Mouse (Mus musculus) NIH3T3 (cell line): ENCODE data around the gene Gm10428.
A peak's percentile ranks its signal among the peaks of the same experiment; 100 is the strongest.
"Not testable (repeated sequence)": the region's sequence is repeated elsewhere in the genome, so short reads cannot be mapped to it uniquely, and the experiment has no call there.

Source experiments
- DNase-seq: peaks from one replicate; pipeline ENCODE4 v3.0.0-alpha.2; 2012; ENCODE audit warnings: low read depth

The Gm10428 gene

DNA sequence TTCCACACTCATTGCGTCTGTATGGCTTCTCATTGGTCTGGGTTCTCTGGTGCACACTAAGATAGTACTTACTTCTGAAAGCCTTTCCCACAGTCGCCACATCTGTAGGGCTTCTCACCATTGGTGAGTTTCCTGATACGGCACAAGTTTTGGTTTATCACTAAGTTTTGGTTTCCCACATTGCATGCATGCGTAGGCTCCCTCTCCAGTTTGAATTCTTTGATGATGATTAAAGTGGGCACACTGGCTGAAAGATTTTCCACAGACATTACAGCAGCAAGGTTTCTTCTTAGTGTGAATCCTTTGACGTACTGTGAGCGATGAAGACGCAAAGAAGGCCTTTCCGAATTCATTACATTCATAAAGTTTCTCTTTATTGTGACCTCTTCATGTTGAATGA is at the start of gene Gm10428:
Gene Gm10428 (plus strand): TSS at position 321 of the 400 bp plus-strand sequence.
- DNase-seq = no peak

DNA sequence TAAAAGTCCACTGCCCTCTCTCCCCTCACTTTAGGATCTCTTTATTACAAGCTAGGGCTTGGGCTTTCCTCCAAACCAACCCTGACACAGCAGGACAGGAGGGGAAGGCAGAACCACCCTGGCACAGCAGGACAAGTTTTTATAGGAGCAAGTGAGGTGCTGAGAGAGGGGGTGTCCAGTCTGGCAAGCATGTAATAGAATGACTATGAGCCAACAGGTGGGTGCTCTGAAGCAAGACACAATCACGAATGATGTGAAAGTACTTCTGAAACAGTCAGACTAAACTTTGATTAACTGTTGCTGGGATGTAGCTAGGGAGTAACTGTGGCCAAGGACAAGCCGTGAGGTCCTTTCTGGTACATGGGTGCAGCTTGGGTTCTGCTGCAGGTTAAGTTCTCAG is 46.8 kb upstream of the Gm10428 start:
- no peak for DNase-seq

DNA sequence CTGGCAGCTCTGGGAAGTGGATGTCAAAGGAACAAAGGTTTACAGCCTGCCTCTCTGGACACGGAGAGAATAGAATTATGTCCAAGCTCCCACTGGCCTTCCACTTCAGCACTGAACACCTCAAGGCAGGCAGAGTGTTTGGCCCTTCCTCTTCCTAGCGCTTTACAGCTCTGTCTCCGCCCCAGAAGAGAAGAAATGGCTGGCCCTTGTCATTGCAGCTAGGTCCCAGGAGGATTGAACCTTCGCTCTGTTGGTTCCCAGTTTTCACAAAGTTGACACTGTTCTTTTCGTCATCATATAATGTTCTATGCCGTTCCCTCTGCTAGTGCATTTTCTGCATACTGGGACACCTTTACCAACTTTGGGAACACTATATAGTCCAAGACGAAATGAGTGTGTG is 44.6 kb upstream of the Gm10428 start:
- no peak for DNase-seq

DNA sequence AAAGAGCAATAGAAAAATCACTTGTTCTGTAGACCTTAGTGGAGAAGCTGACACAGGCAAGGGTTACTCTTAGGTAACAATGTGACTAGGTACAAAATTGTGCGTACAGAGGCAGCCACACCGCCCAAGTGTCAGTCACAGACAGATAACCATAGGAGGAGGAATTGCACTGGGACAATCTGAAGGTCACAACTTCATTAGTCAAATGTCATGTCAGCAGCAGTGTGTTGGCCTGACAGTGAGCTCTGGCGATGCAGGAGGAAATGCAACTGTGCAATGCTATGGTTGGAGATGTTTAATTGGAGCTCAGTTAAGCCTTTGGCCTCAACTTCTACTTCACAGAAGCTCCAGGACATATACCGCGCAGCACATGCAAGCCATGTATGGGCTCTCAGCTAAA is 42.2 kb upstream of the Gm10428 start:
- DNase-seq = no peak

DNA sequence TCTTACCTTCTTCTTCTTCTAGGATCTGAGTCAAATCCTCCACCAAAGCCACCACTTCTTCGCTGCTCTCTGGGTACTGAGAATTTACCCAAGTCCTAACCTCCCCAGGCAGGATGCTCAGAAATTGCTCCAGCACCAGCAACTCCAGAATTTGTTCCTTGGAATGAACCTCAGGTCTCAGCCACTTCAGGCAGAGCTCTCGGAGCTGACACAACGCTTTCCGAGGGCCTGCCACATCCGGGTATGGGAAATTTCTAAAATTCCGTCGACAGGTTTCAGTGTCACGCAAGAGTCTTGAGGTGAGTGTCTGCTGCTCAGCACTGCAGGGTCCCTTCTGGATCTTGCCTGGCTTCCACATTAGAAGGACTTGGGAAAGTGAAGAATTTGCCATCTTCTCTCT is 24.6 kb upstream of the Gm10428 start:
- DNase-seq = no peak

DNA sequence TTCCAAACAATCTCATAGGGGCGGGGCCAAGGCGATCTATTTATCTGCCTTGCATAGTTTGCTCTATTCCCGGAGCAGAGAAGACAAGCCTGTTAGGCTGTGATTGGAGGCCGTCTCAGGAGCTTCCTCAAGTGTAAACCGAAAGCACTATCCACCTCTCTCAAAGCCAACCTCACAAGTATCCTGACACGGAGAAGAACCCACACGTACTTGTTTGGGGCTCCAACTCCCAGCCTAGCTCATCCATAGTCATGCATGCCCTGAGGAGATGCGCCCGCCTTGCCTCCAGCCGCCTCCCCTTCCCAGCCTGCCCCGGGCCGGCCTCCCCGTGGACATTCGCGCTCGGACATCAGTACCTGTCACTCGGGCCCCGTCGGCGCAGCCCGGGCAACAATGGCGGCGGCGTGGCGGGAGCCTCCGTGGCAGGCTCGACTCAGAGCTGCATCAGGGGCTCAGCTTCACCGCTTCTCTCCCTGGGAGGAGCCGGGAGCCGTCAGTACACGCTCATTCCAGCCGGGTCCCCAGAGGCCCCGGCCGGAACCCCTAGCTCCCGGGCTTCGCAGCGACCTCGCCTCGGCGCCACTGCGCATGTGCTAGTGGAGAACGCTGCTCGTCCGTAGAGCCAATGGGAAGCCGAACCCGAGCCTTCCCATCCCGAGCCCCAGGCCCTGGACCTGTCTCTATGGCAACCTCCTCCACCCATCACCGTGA is 21.4 kb upstream of the Gm10428 start, which contains the start of gene Zfp287:
Gene Zfp287 (minus strand): TSS at position 595 of the 711 bp plus-strand sequence.
- peak; percentile 91 for DNase-seq

- no peak for DNase-seq
Observed at GRCm38 (mm10) chr11:62732022-62732387, 20.9 kb upstream of the Gm10428 start.

GRCm38 (mm10) chr11:62732665-62733064 is 20.2 kb upstream of the Gm10428 start:
- DNase-seq = no peak

GRCm38 (mm10) chr11:62741186-62741585 is 11.7 kb upstream of the Gm10428 start:
- no peak for DNase-seq

DNA sequence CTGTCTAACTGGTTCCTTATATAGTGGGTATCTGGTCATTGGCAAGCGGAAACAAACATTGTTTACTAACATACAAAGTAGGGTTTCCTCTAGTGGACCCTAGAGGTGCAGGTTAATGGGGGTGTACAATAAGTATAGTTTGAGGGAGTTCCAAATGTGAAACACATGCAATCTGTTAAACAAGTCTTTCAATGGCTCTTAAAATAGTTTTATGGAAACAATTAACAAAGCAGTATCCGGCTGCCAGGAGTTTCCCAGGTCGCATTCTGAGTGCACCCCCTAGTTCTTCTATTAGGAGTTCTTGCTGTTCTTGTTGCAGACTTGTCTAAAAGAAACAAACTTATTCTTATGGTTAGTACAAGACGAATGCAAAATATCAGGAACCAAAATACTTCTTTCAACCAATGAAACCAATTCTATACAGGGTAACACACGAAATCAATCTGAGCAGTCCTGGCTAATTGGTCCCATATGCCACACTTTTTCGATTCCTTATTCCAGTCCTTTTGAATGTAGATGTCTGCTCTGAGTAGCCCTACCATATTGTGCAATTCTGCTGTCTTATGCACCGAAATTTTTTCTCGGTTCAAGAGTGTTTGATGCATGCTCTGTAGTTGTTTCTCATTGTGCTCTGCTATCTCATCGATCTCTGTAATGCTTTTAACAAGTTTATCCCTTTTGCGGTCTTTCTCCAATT is 10.5 kb upstream of the Gm10428 start:
- peak; percentile 51 for DNase-seq

DNA sequence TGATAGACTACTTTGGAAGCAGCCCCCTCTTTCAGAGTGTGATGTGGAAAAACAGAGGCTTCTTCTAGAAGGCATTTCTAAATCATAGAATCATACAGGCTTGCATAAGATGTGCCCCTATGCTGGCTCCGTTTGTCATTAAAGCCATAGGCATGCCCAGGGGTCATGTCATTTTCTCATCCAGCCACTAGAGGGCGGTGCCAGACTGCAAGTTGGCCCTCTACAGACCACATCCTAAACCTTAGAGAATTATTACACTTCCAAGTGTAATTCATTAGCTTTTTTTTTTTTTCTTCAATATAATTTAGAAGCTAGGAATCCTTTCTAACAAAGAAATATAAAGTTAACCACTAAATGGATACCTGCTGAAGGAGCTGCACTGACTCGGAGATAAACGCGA is 8.8 kb upstream of the Gm10428 start:
- DNase-seq = peak; percentile 81

DNA sequence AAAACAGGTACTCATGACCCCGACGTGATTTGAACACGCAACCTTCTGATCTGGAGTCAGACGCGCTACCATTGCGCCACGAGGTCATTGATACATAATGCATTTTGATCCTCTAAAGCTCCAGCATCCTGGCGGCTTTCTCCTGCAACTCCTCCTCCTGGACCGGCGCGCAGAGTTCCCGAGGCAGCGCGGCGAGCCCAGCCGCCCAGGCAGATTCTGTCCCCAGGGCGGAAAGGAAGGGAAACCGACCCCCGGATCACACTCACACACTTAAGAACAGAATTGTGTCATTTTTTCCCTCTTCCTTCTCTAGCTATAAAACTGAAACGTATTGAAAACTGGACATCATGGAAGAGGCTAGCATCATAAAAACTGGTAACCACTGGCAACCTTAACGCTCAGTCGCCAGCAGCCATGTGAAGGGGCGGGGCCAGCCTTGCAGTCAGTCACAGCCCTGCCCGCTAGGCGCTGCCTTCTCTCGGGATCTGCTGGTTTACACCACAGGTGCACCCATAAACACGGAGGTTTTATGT is 6.8 kb upstream of the Gm10428 start:
- no peak for DNase-seq

DNA sequence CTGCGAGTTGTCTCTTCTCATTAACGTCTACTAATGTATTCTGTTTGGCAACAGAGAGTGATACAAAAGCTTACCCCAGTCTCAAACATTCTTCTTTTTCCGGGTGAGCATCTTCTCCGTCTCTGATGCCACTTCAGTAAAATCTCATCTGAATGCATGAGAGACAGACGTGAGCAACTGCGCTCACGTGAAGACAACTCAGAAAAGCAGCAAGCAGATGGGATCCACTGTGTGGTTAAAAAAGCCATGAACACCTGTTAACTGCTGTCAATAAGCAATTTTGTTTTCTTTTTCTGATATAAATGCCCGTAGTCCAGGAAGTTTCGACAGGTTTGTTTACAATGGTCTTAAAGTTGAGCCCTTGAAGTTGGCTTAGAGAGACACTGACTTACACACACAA is 5.7 kb upstream of the Gm10428 start:
- no peak for DNase-seq

GRCm38 (mm10) chr11:62748062-62748461 is 4.8 kb upstream of the Gm10428 start:
- DNase-seq = no peak

DNA sequence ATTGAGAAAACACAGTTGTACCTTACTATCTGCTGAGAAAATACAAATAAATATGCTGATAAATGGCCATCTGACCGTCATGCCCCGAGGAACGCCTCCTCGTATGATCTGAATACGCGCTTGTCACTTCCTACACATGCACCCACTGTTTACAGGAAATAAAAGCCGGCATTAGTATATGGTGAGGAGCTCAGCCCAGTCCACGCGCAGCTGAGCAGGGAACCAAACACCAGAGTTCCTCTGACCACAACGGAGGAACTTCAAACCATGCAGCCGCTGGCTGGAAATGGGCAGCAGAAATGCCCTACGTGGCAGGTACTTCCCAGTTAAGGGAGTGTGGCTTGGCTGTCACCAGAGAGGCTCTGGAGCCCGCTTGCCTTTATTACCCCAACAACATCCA is 3.5 kb upstream of the Gm10428 start:
- DNase-seq = not testable (repeated sequence)

- no peak for DNase-seq
Observed at GRCm38 (mm10) chr11:62752191-62752590, 709 bp upstream of the Gm10428 start.

- DNase-seq = peak; percentile 96
Observed at GRCm38 (mm10) chr11:62756456-62757142, 3.7 kb downstream of the Gm10428 start.

DNA sequence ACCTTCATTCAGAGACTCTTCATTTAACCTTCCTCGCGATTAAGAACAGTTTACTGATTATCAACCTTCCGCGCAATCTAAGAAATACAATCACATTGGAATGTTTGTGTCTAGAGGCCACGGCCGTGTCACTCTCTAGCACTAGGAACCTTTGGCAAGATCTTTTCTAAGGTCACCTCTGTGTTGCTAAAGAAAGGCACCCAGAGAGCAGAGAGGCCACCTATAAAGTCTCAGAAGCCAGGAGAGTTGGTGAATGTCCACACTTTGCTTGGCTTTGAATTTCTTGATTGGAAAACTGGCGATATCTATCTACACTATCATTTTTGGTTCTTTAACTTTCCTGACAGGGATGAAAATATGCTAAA is 4.2 kb downstream of the Gm10428 start:
- no peak for DNase-seq

GRCm38 (mm10) chr11:62757906-62758305 is 5.0 kb downstream of the Gm10428 start:
- DNase-seq = no peak

GRCm38 (mm10) chr11:62758491-62758890 is 5.6 kb downstream of the Gm10428 start:
- DNase-seq = peak; percentile 55

DNA sequence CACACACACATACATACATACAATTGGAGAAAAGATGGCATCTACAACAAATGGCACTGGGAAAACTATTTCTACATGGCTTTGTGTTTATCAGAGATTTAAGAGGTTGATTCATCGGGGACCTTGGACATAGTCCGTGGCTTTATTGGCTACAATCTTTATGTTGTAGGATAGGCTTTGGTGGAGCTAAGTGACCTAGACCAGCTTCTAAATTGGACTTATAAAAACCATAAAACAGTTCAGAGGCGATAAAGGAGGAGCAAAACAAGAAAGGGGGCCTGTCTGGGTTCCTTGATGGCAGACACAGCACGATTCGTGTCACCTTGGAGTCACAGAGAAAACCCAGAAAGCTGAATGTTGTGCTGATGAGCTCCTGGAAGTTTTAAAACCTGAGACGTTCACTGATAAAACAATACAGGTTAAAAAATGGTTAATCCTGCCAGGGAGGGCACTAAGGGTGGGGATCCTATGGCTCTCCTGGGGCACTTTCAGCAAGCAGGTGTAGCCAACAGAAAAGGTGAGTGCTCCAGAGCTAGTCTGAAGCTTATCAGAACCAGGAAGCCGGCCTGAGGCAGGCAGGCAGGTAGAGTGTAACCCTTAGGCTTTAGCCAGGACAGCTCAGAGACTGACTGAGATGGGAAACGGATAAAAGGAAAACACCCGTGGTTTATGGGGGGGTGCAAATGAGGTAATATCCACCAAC is 8.0 kb downstream of the Gm10428 start:
- DNase-seq = no peak

GRCm38 (mm10) chr11:62776510-62776909 is 23.6 kb downstream of the Gm10428 start:
- no peak for DNase-seq
